Mouse (Mus musculus): ENCODE results near the gene Hoxa7.

Hoxa7 gene

DNA sequence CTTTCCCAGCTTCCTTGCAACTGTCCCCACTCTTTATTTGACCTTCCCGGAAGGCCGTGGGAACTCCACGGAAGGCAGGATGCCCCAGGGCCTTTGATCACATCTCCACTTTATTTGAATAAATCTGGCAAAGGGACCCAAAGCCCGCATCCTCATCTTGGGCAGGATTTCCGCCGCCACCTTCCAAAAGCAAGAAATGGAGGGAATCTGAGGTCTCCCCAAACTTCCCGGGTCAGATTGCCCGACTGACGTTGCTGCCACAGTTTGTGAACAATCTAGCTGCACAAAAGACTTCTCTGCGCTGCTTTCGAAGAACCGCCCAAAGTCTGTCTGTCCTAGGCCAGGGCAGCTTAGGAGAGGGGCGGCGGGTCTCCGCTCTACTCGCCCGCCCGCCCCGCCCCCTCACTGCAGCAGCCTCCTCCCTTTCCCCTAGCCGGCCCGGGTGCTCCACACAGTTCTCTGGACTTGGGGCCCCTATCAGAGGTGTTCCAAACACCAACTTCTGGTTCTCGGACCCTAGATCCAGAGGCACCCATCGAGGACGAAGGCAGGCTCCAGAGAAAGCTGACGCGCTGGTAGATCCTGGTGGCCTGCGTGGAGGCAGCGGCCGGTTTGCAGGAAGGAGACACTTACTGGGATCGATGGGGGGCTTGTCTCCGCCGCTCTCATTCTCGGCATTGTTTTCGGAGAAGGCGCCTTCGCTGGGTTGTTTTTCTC is 3.4 kb upstream of the Hoxa7 start:
- peak; percentile 64 for DNase-seq

DNA sequence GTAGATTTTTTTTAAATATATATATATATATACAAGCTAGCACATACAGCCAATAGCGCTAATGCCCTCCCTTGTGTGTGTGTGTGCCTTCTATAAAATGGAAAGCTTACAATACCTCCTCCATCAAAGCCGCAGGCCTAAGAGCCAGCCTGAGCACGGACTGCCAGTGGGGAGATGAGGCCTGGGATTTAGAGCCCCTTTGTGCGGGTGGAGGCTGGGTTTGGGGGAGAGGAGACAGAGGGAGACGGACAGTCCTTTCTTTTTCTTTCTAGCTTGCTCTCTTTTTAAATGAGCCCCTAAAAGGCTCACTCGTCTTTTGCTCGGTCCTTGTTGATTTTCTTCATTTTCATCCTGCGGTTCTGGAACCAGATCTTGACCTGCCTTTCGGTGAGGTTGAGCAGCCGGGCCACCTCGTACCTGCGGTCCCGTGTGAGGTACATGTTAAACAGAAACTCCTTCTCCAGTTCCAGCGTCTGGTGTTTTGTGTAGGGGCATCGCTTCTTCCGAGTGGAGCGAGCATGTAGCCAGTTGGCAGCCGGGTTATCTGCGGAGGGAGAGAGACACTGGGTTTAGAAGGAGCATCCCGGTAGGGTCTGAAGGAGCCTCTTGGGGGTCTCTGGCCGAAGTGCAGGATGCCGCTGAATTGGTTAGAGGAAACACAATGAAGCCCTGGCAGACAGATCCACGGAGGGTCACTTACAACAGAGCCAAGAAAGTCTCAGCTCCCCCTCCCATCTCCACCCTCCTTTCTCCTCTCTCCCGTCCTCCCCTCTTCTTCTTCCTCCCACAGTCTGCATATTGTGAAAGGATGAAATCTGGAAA is 2.5 kb upstream of the Hoxa7 start:
- DNase-seq = peak; percentile 67

DNA sequence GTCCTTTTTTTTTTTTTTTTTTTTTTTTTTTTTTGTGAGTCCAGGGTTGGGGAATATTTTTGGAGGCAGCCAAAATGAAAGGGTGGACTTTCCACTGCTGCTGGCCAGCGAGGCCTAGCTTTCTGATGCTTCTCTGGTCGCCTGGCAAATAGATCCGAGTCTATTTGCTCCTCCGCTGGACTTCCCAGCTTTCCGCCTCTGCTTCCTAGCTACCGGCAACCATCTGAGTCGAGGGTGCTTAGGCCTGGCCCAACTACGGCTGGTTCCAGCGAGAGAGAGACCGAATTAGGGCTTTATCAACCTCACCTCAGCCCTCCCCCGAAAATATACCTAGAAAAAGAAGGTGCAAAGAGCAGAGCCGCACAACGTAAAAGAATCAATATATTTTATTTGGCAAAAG is 1.1 kb upstream of the Hoxa7 start:
- DNase-seq = no peak

DNA sequence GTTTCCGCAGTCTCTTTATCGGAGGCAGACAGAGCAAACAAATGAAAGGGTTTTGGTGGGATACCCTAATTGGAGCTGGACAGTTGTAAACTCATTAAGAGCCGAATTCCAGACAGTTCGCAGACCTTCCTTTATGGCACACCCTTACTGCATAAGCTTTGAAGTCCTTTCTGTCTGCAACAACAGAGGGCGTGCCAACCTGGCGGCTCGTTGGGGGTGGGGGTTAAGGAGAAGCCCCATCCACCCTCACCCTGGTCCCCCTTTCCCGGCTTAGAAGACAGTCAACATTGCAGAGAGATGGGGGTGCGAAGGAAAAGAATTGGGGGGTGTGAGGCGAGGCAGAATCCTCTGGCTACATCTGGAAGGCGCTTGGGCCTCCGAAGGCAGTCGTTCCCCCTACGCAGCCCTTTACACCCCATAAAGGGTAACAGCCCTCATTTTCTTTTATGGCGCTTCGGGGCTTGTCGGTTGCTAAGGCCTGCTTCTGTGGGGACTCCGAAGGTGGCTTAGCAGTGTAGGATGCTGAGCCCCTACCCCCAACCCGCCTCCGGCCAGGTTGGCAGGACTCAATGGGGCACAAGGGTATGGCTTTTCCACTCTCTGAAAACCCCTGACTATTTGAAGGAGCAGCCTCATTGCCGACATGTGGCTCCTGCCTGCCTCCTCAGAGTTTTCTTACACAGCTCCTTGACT is 485 bp upstream of the Hoxa7 start:
- DNase-seq = no peak

DNA sequence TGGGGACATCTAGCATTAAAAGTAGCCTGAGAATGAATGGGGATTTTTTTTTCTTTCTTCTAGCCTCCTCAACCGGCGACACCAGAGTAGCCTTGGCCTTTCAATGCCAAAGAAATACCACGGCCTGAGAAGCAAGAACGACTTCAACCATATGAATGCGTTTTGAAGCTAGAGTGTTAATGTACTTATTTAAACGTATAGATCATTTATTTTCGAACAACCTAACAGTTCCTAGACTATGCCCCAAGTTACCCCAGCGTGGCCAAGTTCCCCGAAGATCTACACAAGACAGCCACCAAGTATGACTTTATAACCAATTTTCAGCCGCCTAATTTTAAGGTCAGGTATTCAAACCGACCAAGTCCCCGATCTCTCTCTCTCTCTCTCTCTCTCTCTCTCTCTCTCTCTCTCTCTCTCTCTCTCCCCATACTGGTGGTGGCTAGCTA is 766 bp downstream of the Hoxa7 start:
- DNase-seq = no peak

DNA sequence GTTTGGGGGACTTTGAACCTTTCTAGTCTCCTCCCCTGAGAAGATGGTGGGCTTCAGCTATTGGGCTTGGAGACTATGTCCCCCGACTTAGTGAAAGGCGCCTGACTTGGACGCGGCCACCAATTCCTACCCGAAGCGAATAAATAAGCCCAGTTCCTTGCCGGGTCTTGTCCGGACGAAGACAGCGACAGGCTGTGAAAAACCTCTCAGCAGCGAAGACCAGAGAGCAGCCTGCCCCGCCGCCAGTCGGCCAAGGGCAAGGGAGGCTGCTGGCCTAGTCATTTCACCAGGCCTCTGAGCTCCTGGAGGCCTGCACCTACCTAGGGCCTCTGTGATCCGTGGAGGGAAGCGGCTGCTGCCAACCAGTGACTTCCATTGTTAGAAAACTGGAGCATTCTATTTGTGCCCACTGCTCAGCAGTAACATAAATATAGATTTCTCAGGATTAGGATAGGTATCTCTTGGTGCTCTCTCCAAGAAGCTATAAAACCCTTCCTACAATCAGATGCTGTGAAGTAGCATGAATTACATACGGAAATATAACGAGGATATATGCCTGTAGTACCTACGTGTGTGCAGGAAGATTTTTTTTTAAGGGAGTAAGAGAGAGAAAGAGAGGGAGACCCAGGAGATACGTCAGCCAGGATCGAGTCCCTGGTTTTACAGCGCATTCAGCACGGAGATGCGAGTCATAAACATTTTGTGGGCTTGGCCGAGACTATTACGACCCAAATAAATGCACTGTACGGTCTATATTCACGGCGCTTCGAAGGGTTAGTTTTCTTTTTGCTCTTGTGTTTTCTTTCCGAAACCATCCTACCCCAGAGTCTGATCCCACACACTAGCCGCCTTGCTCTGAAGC is 1.4 kb downstream of the Hoxa7 start:
- peak; percentile 83 for DNase-seq

DNA sequence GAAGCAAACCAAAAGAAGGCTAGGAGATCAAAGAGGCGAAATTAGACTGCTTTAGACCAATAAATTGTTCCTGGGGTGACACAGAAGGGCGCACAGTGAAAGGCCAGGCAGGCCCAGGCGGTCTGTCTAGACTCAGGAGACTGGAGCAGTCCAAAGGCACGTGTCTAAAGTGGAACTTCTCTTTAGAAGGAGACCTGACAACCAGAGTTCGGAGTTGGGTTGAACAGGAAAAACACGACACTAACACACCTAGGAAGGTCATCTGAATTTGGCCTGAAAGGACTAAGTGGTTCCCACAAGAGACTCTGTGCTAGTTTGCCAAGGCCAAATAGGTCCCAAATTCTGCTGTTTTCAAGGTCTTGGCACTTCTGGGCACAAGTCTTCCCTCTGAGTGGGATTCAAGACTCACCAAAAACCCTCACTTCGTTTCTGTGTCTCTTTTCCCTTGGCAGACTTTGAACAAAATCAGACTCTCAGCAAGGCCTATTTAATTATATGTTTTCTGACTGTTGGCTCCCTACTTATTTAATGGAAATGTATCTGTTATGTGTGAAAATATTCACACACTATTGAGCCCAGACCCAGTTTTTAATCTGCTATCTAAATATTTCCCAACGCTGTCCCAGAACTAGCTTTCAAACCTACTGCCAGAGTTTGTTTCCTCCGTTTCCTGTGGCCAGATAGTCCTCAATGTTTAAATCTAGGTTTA is 2.3 kb downstream of the Hoxa7 start:
- DNase-seq = peak; percentile 52

DNA sequence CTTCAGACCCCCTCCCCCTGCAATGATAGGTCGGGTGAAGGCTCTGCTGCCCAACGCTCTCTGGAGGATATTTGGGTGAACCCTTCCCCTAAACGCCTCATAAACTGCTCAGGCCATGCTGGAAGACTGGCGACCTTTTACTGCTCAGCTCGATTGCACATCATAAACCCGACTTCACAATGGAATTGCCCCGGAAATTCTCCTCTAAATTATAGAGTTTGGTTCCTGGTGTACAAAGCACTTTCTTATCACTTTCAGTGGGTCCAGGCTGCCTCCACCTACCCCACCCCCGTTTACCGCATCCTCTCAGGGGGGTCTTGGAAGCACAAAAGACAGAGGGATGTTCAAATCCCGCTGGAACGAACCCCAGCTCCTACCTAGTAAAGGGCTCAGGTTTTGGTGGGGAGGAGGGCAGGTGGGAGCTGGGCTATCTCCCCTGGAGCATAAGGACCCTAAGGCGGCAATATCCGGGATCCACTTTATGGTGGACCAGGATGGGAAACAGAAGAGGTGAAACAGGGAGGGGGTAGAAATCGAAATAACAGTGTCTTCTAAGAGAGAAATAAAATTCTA is 2.9 kb downstream of the Hoxa7 start:
- DNase-seq = peak; percentile 66

DNA sequence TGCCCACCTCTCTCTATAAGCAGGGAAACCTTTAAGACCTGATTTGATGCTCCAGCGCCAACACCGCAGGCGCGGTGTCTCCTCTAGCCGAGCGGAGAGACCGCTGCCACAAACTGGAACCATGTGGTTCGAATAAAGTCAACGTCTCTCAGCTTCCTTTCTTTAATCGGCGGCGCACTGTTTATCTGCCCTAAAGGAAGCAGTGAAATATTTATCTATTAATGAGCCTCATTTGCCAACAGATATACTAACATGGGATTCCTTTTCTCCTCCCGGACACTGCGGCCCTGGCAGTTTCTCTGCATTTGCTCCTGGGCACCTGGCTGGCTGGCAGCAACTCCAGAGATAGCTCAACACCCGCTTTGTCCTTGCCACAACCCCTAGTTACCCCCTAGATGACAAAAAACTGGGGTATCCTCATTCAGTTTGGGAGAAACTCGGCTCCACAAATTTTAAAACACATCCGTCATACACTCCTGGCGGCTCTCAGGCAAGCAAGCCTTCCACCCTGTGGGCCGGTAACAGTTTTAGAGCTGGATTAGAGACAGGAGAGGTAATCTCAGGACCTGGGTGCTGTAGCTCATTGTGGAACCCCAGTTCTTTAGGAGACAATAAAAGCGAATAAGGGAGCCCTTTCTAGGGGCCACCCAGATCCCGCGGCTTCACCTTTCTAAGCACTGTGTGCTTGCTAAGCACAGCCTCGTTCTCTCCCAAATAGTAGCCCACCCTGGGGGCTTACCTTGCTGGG is 3.6 kb downstream of the Hoxa7 start:
- DNase-seq = peak; percentile 66

DNA sequence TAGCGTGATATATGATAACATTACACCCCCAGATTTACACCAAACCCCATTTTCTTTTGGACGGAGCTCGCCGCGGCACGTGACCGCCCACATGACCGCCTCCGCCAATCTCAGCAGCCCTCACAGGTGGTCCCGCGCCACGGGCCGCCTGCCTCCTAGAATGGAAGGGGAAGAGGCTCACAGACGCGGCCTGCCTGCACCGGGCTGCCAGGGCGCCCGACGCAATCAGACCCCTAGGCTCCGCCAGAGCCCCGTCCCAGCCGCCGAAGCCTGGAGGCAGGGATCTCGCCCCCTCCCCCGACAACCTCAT is 4.2 kb downstream of the Hoxa7 start:
- peak; percentile 93 for DNase-seq

DNA sequence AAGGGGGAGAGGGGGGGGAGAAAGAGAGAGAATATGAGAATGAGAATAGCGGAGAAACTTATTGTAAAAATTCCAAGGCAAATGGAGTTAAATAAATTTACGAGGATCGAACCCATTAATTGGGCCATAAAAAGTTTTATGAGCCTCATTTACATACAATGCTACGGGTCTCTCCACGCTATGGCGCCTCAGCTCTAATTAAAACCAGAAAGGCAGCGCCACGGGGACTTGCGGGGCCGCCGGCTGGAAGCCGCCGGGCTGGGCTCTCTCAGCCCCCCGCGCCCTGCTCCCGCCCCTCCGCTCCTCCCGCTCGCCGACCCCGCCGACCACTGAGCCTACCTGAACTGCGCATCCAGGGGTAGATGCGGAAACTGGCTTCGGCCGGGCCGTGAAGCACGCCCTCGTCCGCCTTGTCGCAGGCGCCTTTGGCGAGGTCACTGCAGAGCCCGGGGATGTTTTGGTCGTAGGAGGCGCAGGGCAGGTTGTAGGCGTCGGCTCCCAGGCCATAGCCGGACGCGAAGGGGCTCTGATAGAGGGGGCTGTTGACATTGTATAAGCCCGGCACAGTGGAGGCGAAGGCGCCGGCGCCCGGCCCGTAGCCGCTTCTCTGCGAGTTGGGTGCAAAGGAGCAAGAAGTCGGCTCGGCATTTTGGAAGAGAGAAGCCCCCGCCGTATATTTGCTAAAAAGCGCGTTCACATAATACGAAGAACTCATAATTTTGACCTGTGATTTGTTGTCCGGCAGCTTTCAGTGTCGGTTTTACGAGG is 4.8 kb downstream of the Hoxa7 start:
- DNase-seq = peak; percentile 83

DNA sequence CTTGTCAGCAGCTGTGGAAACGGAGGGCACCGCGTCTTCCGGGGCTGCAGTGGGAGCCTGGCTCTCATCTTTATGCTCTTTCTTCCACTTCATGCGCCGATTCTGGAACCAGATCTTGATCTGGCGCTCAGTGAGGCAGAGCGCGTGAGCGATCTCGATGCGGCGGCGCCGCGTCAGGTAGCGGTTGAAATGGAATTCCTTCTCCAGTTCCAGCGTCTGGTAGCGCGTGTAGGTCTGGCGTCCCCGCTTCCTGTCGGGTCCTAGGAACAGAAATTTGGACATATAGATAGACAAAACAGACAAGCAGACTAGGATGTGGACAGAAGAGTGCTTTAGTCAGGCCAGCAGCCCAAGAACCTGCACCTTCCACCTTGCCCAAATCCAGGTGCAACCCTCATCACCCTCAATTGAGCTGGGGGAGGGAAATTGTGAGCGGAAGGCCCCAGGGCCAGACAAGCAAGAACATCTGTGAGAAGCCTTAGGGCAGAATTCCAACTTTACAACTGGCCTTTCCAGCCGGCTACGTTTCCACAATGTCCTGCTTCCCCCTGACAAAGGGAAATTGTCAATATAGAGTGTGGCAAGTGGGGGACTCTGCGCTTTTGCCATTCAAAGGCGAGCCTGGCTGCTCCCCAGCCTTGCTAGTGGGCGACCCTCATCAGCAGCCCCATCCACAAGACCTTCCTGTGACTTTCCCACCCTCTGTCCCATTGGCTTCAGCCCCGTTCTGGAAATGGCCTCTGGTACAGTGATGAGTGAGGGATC is 5.7 kb downstream of the Hoxa7 start:
- peak; percentile 69 for DNase-seq

DNA sequence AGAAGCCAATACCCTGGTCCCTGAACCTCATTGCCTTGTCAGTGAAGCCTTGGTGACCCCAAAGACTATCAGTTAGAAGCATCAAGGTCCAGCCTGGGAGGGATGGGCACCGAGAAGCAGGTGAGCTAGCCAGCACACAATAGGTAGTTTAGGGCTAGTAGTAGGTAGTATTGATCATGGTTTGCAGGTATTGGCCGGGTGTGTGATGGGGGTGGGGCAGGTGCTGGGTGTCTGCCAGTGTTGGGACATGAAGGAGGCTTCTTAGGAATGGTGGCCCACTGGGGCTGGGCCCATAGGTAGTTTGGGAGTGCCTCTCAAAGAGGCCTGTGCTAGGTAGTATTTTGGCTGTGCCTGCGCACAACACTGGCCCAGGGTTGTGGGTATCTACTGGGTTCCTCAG is 6.6 kb downstream of the Hoxa7 start:
- DNase-seq = peak; percentile 38

DNA sequence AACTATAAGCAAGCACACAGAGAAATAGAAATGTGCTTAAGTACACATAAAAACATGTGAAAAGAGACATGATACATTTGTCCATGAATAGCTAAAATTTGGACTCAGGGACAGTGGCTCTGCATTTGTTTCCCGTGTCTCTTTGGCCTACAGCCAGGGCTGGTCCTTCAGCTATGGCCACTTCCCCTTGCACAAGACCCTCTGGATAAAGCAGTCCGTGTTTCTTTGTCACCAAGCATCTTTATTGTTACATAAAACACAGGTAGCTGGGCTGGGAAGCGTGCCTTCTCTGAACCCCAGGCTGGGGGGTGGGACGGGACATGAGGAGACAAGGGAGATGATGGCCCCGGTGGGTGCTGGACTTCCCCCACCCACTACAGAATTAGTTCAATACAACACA is 7.4 kb downstream of the Hoxa7 start:
- peak; percentile 46 for DNase-seq

DNA sequence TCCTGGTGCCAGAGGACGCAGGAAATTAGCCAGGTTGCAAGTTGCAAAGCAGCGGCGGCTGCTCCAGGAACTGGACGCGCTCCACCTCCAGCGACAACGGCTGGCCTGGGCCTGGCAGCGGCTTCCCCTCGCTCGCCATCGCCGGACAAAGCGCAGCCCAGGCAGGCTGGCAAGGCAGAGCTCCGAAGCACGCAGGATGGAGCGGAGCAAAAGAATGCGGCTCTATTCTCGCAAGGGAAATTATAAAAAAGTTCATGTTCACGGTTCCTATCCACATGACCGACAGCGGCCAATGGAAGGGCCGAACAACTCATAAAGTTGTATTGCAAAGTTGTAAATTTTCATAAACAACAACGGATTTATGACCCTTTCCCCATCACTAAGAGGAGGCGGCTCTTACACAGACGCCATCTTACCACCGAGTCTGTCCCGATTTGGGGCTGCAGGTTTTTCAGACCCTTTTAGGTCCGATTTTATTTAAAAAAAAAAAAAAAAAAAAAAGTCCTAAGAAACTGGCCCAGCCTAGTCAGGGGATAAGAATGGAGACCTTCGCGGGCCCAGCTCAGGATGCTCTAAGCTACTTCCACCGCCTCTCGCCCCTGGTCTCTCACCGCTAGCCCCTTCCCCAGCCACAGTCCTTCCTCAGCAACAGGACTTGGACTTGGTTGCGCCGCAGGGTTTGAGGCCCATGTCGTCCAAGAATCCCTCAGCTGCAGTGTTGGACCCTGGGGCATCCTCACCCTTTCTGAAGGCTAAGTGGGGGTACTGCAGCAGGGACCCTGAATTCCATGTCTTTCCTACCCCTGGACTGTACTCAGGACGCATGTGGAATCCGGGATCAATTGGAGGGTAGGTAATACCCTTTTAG is 8.3 kb downstream of the Hoxa7 start, which contains the start of the genes Hoxa3 and Gm28308:
Hoxa3 (minus strand) TSS at position 218 of the 868 bp plus-strand sequence.
Gm28308 (minus strand) TSS at position 221 of the 868 bp plus-strand sequence.
- peak; percentile 89 for DNase-seq

DNA sequence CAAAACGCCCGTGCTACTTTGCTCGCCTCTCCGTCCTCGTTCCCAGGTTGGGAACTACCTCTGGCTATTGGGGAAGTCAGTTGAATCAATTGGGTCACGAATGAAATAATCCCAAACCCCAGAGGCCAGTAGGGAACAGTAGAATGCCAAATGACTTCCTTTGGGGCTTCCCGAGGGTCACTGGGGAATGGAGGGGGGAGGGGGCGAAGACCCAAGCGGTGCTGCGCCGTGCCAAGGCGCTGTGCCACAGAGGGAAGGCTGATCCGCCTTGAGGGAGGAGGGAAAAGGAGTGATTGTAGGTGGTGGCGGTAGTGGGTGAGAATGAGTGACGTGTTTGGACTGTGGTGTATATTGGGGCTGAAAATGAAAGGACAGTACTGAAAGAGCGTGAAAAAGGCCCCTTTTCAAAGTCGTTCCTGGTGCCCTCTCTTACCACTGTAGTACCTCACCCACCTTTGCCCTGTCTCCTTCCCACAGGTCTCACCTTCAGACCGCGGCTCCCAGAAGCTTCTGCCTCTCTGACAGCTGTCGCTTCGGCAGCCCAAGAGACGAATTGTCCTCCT is 9.0 kb downstream of the Hoxa7 start:
- DNase-seq = peak; percentile 81

DNA sequence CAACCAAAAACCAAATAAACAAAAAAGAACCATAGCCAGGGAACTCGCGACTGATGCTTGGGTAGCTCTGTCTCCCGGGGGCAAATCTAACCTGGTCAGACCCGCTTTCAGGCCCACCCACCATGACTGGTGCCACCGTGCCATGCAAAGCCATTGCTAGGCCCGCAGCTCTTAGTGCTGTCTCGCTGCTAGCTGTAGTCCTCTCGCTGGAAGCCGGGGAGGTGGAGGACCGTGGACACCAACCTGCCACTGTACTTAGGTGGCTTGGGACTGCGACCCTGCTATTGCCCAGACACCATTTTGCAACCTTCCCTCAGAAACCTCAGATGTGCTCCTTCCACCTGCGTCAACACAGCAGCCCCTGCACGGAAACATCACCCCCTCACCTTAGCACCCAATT is 9.7 kb downstream of the Hoxa7 start:
- no peak for DNase-seq
